Mouse (Mus musculus) kidney, postnatal 0 days (tissue): ENCODE measurements around the gene Rexo1. TPM values are rescaled to one million over a fixed set of nuclear protein-coding genes. Genes with fewer than 3 reads are reported as not detected.

Experiments
- ATAC-seq: fragments of 200-750 bp; cut with Nextera tagmentation; replicated peaks from 2 replicates; pipeline ENCODE4 v1.8.0; 2017; ENCODE audit warnings: low read depth, moderate number of reproducible peaks, moderate TSS enrichment, moderate library complexity; ENCODE audit not compliant: low FRiP score
- DNase-seq: peaks from one replicate; pipeline ENCODE4 v3.0.0-alpha.2; 2016; ENCODE audit warnings: low spot score
- H3K27ac ChIP-seq: fragments of 300-500 bp; sonication (generic); 2 replicates; pipeline ENCODE4 v1.5.1; 2014; ENCODE audit warnings: mild to moderate bottlenecking
- H3K27me3 ChIP-seq: fragments of 300-500 bp; sonication (generic); 2 replicates; pipeline ENCODE4 v1.6.1; 2014; ENCODE audit warnings: low read length, mixed read lengths; ENCODE audit not compliant: insufficient read depth
- H3K36me3 ChIP-seq: fragments of 300-500 bp; sonication (generic); 2 replicates; pipeline ENCODE4 v1.6.1; 2014; ENCODE audit warnings: low read length, mixed read lengths; ENCODE audit not compliant: insufficient read depth
- H3K4me1 ChIP-seq: fragments of 300-500 bp; sonication (generic); replicated peaks from 2 replicates; pipeline ENCODE4 v1.6.1; 2014; ENCODE audit warnings: antibody characterized with exemption, low read length, mixed read lengths; ENCODE audit not compliant: insufficient read depth
- H3K4me2 ChIP-seq: fragments of 300-500 bp; sonication (generic); 2 replicates; pipeline ENCODE4 v1.6.1; 2014; ENCODE audit warnings: mild to moderate bottlenecking, low read length, moderate library complexity, mixed read lengths
- H3K4me3 ChIP-seq: fragments of 300-500 bp; sonication (generic); replicated peaks from 2 replicates; pipeline ENCODE4 v1.5.1; 2014; ENCODE audit warnings: low read depth, low read length
- H3K9ac ChIP-seq: fragments of 300-500 bp; sonication (generic); 2 replicates; pipeline ENCODE4 v1.6.1; 2014; ENCODE audit warnings: low read depth, low read length
- H3K9me3 ChIP-seq: fragments of 300-500 bp; sonication (generic); replicated peaks from 2 replicates; pipeline ENCODE4 v1.6.1; 2016; ENCODE audit warnings: low read length, inconsistent platforms, mixed read lengths
- CTCF ChIP-seq: IDR thresholded peaks from 2 replicates; pipeline ENCODE4 v1.5.1; 2016; ENCODE audit warnings: antibody characterized with exemption, low read depth, mild to moderate bottlenecking, moderate library complexity
- WGBS: fragments of 180-500 bp; shearing (Covaris S2); extraction: QIAGEN DNeasy Blood & Tissue Kit; methylation state at CpG from one replicate; pipeline ENCODE4 v1.1.7; 2014; 5-methylcytosine and 5-hydroxymethylcytosine counted together
- polyA plus RNA-seq: library from polyadenylated mRNA; unstranded; fragments of >200 nt; fragmentation: Nextera tagmentation; extraction: Ambion mirVana; gene quantifications from 2 replicates; pipeline ENCODE4 v1.2.1, GENCODE M21; 2015

Rexo1 gene
- polyA plus RNA-seq, 1 experiment from 2014 or later: 17.3 TPM

DNA sequence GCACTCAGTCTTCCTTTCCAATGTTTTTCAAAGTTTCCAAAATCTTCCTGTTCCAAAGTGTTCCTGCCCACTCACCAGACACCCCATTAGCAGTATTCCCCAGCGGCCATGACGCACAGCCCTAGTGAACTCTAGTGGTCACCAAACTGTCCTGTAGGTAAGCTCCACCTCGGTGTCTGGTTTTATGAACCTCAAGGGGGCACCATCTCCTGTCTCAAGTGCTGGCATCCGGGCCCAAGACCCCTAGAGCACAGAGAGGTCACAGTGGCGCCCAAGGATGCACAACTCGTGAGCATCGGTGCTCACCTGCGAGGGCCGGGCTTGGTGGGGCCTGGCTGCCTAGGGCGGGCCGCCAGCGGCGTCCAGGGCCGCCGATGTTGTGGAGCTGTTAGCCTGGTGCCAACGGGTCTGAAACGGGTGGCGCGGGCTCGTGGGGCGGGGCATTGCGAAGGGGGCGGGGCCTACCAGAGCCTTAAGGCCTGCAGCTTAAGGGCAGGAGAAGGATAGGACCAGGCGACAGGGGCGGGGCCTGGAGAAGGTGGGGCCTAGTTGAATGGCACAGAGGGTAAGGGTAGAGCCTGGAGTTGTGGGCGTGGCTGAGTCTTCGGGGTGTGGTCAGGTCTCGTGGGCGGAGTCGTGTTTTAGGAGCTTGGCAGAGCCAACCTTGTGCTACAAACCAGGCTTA is 22.5 kb downstream of the Rexo1 start, which contains the start of gene Atp8b3:
TSS of gene Atp8b3 (minus strand) at position 415 of the 685 bp plus-strand sequence.
- ATAC-seq: peak; percentile 91
- Histone ChIP-seq H3K9me3 (no peaks in the 10 kb centered on the region), H3K27me3 (peaks cover 7% of the 10 kb centered on the region; the same call in 1 of the 2 replicates), H3K4me3 (peak within 1 kb of the TSS; percentile 21; the same call in 1 of the 2 replicates), H3K4me2 (peak within 1 kb of the TSS; percentile 52), H3K9ac (0 out of 2 replicates have a peak within 1 kb of the TSS, but pooled peaks have one; percentile 14), H3K27ac (no peak within 1 kb of the TSS), H3K36me3 (peaks cover 22% of the 10 kb centered on the region), H3K4me1 (peaks cover 7% of the 10 kb centered on the region; the same call in 1 of the 2 replicates)
- WGBS: 2% methylated on average over 30 of the region's 30 CpGs
- peak; percentile 95 for DNase-seq
- TF ChIP-seq CTCF: peak; percentile 44

DNA sequence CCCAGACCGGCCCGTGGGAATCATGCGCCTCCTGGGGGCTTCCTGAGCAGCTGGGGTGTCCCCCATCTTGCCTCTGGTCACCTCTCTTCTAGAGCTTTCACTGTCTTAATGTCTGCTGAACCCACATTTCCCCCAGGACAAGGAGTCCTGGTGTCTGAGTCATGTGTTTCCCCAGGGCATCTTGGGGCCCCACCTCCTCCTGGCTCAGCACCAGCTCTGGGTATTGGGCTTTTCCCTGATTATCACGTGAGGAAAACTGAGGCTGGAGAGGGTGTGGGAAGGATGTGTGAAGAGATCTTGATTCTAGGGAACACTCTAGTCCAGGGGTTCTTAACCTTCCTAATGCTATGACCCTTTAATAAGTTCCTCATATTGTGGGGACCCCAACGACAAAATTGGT is 23.2 kb downstream of the Rexo1 start:
- DNase-seq (no peak), ATAC-seq (no peak)
- 51% methylated on average over 5 of the region's 5 CpGs for WGBS
- peaks cover 7% of the 10 kb centered on the region; the same call in 1 of the 2 replicates for H3K27me3 ChIP-seq
- no peak for TF ChIP-seq CTCF
- H3K4me3 ChIP-seq: no peak overlapping the region
- H3K27ac ChIP-seq: no peak overlapping the region
- H3K4me2 ChIP-seq: no peak overlapping the region
- H3K9ac ChIP-seq: no peak overlapping the region
- no peaks in the 10 kb centered on the region for H3K9me3 ChIP-seq
- peaks cover 7% of the 10 kb centered on the region; the same call in 1 of the 2 replicates for H3K4me1 ChIP-seq
- H3K36me3 ChIP-seq: peaks cover 20% of the 10 kb centered on the region

DNA sequence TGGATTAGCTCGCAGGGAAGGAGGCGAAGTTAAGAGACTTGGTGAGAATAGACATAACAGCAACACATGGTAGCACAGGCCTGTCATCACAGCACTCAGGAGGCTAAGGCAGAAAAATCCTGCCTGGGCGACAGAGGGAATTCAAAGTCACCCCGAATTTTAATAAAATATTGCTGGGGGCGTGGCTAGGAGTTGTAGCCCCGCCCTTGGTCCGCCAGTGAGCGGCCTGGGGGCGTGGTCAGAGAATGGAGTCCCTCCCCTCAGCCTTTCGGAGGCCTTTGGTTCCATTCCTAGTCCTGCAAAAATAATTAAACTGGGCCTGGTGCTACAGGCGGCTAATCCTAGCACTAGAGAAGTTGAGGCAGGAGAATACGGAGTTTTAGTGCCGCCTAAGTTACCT is 25.6 kb downstream of the Rexo1 start:
- no peak overlapping the region for H3K9ac ChIP-seq
- WGBS: 16% methylated on average over 13 of the region's 13 CpGs
- peaks cover 7% of the 10 kb centered on the region; the same call in 1 of the 2 replicates for H3K4me1 ChIP-seq
- H3K36me3 ChIP-seq: no peaks in the 10 kb centered on the region
- ATAC-seq (no peak), DNase-seq (peak; percentile 41)
- no peak overlapping the region for H3K4me2 ChIP-seq
- no peak for TF ChIP-seq CTCF
- no peaks in the 10 kb centered on the region for H3K9me3 ChIP-seq
- no peak overlapping the region for H3K27ac ChIP-seq
- H3K4me3 ChIP-seq: no peak overlapping the region
- peaks cover 7% of the 10 kb centered on the region; the same call in 1 of the 2 replicates for H3K27me3 ChIP-seq

DNA sequence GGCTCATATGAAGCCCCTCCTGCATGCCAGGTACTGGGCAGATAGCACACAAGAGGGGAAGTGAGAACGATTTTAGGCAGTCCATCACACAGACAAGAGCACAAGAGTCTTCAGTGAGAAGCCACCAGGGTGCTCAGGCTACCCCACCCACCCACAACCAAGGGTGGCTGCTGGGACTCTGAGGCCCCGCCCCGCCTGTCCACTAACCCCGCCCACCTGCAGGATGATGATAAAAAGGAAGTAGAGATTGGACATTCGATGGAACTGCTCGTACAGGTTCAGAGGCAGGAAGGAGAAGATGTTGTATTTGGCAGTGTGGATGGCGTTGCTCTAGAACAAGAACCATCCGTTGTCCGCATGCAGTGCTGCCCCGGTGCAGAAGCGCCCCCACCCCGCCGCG is 26.3 kb downstream of the Rexo1 start:
- Histone ChIP-seq H3K4me1 (peaks cover 7% of the 10 kb centered on the region; the same call in 1 of the 2 replicates), H3K9ac (no peak overlapping the region), H3K27me3 (peaks cover 7% of the 10 kb centered on the region; the same call in 1 of the 2 replicates), H3K4me3 (no peak overlapping the region), H3K9me3 (no peaks in the 10 kb centered on the region), H3K27ac (no peak overlapping the region), H3K4me2 (0 out of 2 replicates have a peak overlapping the region, but pooled peaks have one; percentile 23), H3K36me3 (no peaks in the 10 kb centered on the region)
- 9% methylated on average over 14 of the region's 14 CpGs for WGBS
- no peak for TF ChIP-seq CTCF
- ATAC-seq (no peak), DNase-seq (no peak)

DNA sequence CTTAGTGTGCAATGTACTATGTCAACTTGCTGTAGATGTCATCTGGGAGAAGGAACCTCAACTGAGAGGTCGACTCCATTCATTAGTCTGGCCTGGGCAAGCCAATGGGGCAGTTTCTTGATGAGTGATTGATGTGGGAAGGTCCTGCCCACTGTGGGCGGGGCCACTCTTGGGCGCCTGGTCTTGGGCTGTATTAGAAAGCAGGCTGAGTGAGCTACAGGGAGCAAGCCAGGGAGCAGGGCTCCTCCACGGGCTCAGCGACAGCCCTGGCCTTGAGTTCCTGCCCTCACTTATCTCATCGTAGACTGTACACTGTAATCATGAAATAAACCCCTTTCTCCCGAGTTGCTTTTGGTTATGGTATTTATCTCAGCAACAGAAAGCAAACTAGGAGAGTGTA is 27.7 kb downstream of the Rexo1 start:
- Histone ChIP-seq H3K4me3 (no peak overlapping the region), H3K4me1 (peaks cover 5% of the 10 kb centered on the region; the same call in 1 of the 2 replicates), H3K36me3 (no peaks in the 10 kb centered on the region), H3K9me3 (no peaks in the 10 kb centered on the region), H3K9ac (no peak overlapping the region), H3K4me2 (no peak overlapping the region), H3K27ac (no peak overlapping the region), H3K27me3 (peaks cover 7% of the 10 kb centered on the region; the same call in 1 of the 2 replicates)
- no peak for DNase-seq
- no peak for TF ChIP-seq CTCF
- ATAC-seq: no peak; the same call in 1 of the 2 replicates
- WGBS: 20% methylated on average over 7 of the region's 7 CpGs

DNA sequence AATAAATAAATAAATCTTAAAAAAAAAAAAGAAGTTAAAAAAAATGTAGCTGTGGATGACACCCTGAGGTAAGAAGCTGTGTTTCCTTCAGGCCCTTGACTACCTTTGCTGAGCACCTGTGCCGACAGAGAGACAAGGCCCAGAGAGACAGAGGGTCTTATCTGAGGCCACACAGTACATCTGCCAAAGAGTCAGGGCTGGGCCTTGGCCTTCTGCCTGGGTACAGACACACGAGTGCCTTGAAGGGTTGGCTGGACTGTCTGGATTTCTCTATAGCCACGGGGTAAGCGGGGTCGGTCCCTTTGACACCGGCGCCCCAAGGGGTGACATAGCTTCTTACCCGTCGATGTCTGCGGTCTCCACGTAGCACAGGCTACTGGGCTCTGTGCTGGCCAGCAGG is 28.6 kb downstream of the Rexo1 start:
- 82% methylated on average over 11 of the region's 11 CpGs for WGBS
- ATAC-seq: no peak

More for the DNA sequence above, 28.6 kb downstream of the Rexo1 start:
- H3K27me3 ChIP-seq: peaks cover 7% of the 10 kb centered on the region; the same call in 1 of the 2 replicates
- no peaks in the 10 kb centered on the region for H3K9me3 ChIP-seq
- H3K36me3 ChIP-seq: no peaks in the 10 kb centered on the region
- peaks cover 5% of the 10 kb centered on the region; the same call in 1 of the 2 replicates for H3K4me1 ChIP-seq
- H3K27ac ChIP-seq: no peak overlapping the region
- no peak overlapping the region for H3K9ac ChIP-seq
- no peak overlapping the region for H3K4me3 ChIP-seq
- no peak for DNase-seq
- H3K4me2 ChIP-seq: no peak overlapping the region
- no peak for TF ChIP-seq CTCF
